Mouse (Mus musculus): ENCODE results near the gene Irak3. TPM values are rescaled to one million over a fixed set of nuclear protein-coding genes. Genes with fewer than 3 reads are reported as not detected.

Gene Irak3
- total and polyA plus RNA-seq, 2 experiments from 2014 or later = 1.0 TPM; not detected in 1

GRCm38 (mm10) chr10:120165793-120166503, 36.0 kb downstream of the Irak3 start:
- Histone ChIP-seq H3K4me3 (ENCODE audit: low read depth, low read length) (no peak overlapping the region), H3K4me2 (ENCODE audit: low read depth, low read length) (no peak overlapping the region), H3K4me1 (ENCODE audit: control insufficient read depth, insufficient read depth) (no peaks in the 10 kb centered on the region), H3K9ac (replicated peaks; ENCODE audit: low read depth, low read length) (no peak overlapping the region), H3K9me3 (replicated peaks; ENCODE audit: control insufficient read depth, low read length) (no peaks in the 10 kb centered on the region), H3K27me3 (ENCODE audit: control insufficient read depth, insufficient read depth, low read length) (no peaks in the 10 kb centered on the region), H3K27ac (ENCODE audit: low read depth) (no peak overlapping the region), H3K36me3 (replicated peaks; ENCODE audit: control insufficient read depth, insufficient read depth, low read length) (no peaks in the 10 kb centered on the region)
- no peak for ATAC-seq (ENCODE audit: insufficient read depth, low read depth)
- WGBS = 87% methylated on average over 17 of the region's 17 CpGs
- no peak for DNase-seq (ENCODE audit: low spot score)
- TF ChIP-seq CTCF (IDR thresholded peaks at IDR 0.05; ENCODE audit: low read depth) (no peak), EP300 (IDR thresholded peaks at IDR 0.05; ENCODE audit: low read depth) (no peak)

GRCm38 (mm10) chr10:120164931-120165792, 36.8 kb downstream of the Irak3 start:
- no peak overlapping the region for H3K9ac ChIP-seq (replicated peaks; ENCODE audit: low read depth, low read length)
- DNase-seq (ENCODE audit: low spot score) (no peak), ATAC-seq (ENCODE audit: insufficient read depth, low read depth) (no peak)
- H3K27ac ChIP-seq (ENCODE audit: low read depth) = no peak overlapping the region
- H3K36me3 ChIP-seq (replicated peaks; ENCODE audit: control insufficient read depth, insufficient read depth, low read length) = no peaks in the 10 kb centered on the region
- no peaks in the 10 kb centered on the region for H3K9me3 ChIP-seq (replicated peaks; ENCODE audit: control insufficient read depth, low read length)
- no peaks in the 10 kb centered on the region for H3K4me1 ChIP-seq (ENCODE audit: control insufficient read depth, insufficient read depth)
- WGBS = 84% methylated on average over 19 of the region's 19 CpGs
- H3K4me2 ChIP-seq (ENCODE audit: low read depth, low read length) = no peak overlapping the region
- no peaks in the 10 kb centered on the region for H3K27me3 ChIP-seq (ENCODE audit: control insufficient read depth, insufficient read depth, low read length)
- H3K4me3 ChIP-seq (ENCODE audit: low read depth, low read length) = no peak overlapping the region
- TF ChIP-seq CTCF (IDR thresholded peaks at IDR 0.05; ENCODE audit: low read depth) (no peak), EP300 (IDR thresholded peaks at IDR 0.05; ENCODE audit: low read depth) (no peak)

- WGBS = 83% methylated on average over 7 of the region's 7 CpGs
Observed at GRCm38 (mm10) chr10:120163490-120163889, 38.4 kb downstream of the Irak3 start.

DNA sequence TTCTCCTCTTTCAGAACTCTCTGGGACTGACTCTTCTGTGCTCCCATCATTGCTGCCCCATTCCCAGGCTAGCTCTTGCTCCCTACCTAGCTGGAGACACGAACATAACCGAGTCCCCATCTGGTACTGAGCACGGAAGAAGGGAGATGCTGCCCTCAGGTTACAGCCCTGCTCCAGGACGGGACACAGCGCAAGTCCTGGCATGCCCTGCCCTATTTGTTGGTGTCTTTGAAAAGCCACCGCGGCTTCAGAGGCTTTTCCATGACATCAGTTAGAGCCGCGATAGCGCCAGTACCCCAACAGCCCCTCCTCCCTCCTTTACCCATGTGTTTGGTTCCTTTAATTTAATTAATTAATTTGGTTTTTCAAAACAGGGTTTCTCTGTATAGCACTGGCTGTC, 39.1 kb downstream of the Irak3 start:
- no peak overlapping the region for H3K4me2 ChIP-seq (ENCODE audit: low read depth, low read length)
- no peak for ATAC-seq (ENCODE audit: insufficient read depth, low read depth)
- WGBS = 82% methylated on average over 10 of the region's 10 CpGs

More at GRCm38 (mm10) chr10:120163490-120163889, 38.4 kb downstream of the Irak3 start:
- no peak overlapping the region for H3K4me2 ChIP-seq (ENCODE audit: low read depth, low read length)
- H3K27me3 ChIP-seq (ENCODE audit: control insufficient read depth, insufficient read depth, low read length) = no peaks in the 10 kb centered on the region
- no peaks in the 10 kb centered on the region for H3K9me3 ChIP-seq (replicated peaks; ENCODE audit: control insufficient read depth, low read length)
- DNase-seq (ENCODE audit: low spot score) (no peak), ATAC-seq (ENCODE audit: insufficient read depth, low read depth) (no peak)
- no peak overlapping the region for H3K27ac ChIP-seq (ENCODE audit: low read depth)
- H3K4me3 ChIP-seq (ENCODE audit: low read depth, low read length) = no peak overlapping the region
- TF ChIP-seq CTCF (IDR thresholded peaks at IDR 0.05; ENCODE audit: low read depth) (no peak), EP300 (IDR thresholded peaks at IDR 0.05; ENCODE audit: low read depth) (no peak)
- no peaks in the 10 kb centered on the region for H3K36me3 ChIP-seq (replicated peaks; ENCODE audit: control insufficient read depth, insufficient read depth, low read length)
- no peaks in the 10 kb centered on the region for H3K4me1 ChIP-seq (ENCODE audit: control insufficient read depth, insufficient read depth)
- no peak overlapping the region for H3K9ac ChIP-seq (replicated peaks; ENCODE audit: low read depth, low read length)

DNA sequence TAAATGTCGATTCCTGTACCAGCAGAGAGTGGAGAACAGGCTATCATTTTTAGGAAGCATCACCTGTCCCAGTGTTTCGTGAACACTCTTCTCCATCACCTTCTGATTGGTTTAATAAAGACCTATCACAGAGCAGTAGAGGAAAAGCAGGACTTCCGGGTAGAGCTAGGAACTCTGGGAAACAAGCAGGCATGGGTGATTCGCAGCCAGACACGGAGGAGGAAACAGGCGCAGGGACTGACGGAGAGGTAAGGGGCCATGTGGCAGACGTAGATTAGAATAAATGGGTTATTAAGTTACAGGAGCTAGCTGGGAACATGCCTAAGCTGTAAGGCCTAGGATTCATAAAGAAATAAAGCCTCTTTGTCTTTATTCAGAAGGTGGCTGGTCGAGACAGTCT, 41.4 kb downstream of the Irak3 start:
- 79% methylated on average over 9 of the region's 9 CpGs for WGBS
- DNase-seq (ENCODE audit: low spot score) (no peak), ATAC-seq (ENCODE audit: insufficient read depth, low read depth) (no peak)

More for the DNA sequence above, 39.1 kb downstream of the Irak3 start:
- no peaks in the 10 kb centered on the region for H3K27me3 ChIP-seq (ENCODE audit: control insufficient read depth, insufficient read depth, low read length)
- TF ChIP-seq CTCF (IDR thresholded peaks at IDR 0.05; ENCODE audit: low read depth) (no peak), EP300 (IDR thresholded peaks at IDR 0.05; ENCODE audit: low read depth) (no peak)
- no peaks in the 10 kb centered on the region for H3K4me1 ChIP-seq (ENCODE audit: control insufficient read depth, insufficient read depth)
- no peaks in the 10 kb centered on the region for H3K9me3 ChIP-seq (replicated peaks; ENCODE audit: control insufficient read depth, low read length)
- H3K9ac ChIP-seq (replicated peaks; ENCODE audit: low read depth, low read length) = no peak overlapping the region
- no peak overlapping the region for H3K27ac ChIP-seq (ENCODE audit: low read depth)
- no peak for DNase-seq (ENCODE audit: low spot score)
- no peaks in the 10 kb centered on the region for H3K36me3 ChIP-seq (replicated peaks; ENCODE audit: control insufficient read depth, insufficient read depth, low read length)
- H3K4me3 ChIP-seq (ENCODE audit: low read depth, low read length) = no peak overlapping the region

More for the DNA sequence above, 41.4 kb downstream of the Irak3 start:
- Histone ChIP-seq H3K27ac (ENCODE audit: low read depth) (no peak overlapping the region), H3K4me1 (ENCODE audit: control insufficient read depth, insufficient read depth) (no peaks in the 10 kb centered on the region), H3K27me3 (ENCODE audit: control insufficient read depth, insufficient read depth, low read length) (no peaks in the 10 kb centered on the region), H3K36me3 (replicated peaks; ENCODE audit: control insufficient read depth, insufficient read depth, low read length) (no peaks in the 10 kb centered on the region), H3K4me3 (ENCODE audit: low read depth, low read length) (no peak overlapping the region), H3K9me3 (replicated peaks; ENCODE audit: control insufficient read depth, low read length) (no peaks in the 10 kb centered on the region), H3K9ac (replicated peaks; ENCODE audit: low read depth, low read length) (no peak overlapping the region), H3K4me2 (ENCODE audit: low read depth, low read length) (no peak overlapping the region)
- TF ChIP-seq EP300 (IDR thresholded peaks at IDR 0.05; ENCODE audit: low read depth) (no peak), CTCF (IDR thresholded peaks at IDR 0.05; ENCODE audit: low read depth) (no peak)
